ENCODE assay signal across 28 mouse cellular contexts in the genomic region with DNA sequence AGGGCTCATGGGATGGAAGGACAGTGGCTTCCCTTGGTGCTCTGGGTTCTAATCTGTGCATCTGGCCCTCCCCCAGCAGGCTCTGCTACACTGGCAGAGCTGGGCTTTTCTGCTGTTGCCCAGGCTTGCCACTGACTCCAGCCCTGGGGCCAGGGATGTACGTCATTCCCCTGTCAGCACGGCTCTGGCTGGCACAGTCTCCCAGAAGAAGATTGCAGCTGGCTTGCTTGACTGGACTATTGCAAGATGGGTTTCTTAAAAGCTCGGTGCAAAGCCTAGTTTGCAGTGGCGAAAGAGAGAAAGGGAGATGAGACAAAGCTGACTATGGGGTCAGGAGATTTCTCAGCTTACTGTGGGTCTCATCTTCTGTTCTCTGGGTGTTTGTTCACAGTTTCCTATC. TPM values are rescaled to one million over a fixed set of nuclear protein-coding genes. Genes with fewer than 3 reads are reported as not detected.
DNase-seq lines count a peak whose midpoint lies in the region; TF ChIP-seq lines count a peak whose summit lies in the region.
"Had no signal": no experiment of that assay in that cellular context is flagged by ENCODE, and none has a peak within 500 bp of the region (broad histone marks: within the 10 kb centered on the region; RNA-seq: fewer than 3 reads in every experiment).

No protein-coding gene starts in this region.

- no peak overlapping the region for H3K4me3 ChIP-seq in gastrocnemius, adult 2 months
- no peak overlapping the region for H3K4me3 ChIP-seq in thymus, adult 2 months (ENCODE audit: control insufficient read depth, insufficient read depth, low read length)
- H3K4me3 ChIP-seq: embryonic facial prominence, embryonic 13.5 days; forebrain, embryonic 10.5 days; forebrain, embryonic 15.5 days; heart, adult 2 months; heart, embryonic 12.5 days; liver, embryonic 13.5 days; midbrain, embryonic 15.5 days had no signal

- H3K27ac ChIP-seq in gastrocnemius, adult 2 months, result no peak overlapping the region
- peak overlapping the region; percentile 55; the same call in 1 of the 2 replicates for H3K27ac ChIP-seq in thymus, adult 2 months (ENCODE audit: control insufficient read depth, insufficient read depth, low read length)
- H3K27ac ChIP-seq: embryonic facial prominence, embryonic 13.5 days; forebrain, embryonic 10.5 days; forebrain, embryonic 15.5 days; heart, adult 2 months; kidney, postnatal 0 days; liver, embryonic 13.5 days; midbrain, embryonic 15.5 days; stomach, postnatal 0 days had no signal

- H3K36me3 ChIP-seq in thymus, adult 2 months (ENCODE audit: control insufficient read depth, insufficient read depth, low read length), result no peaks in the 10 kb centered on the region
- H3K36me3 ChIP-seq: embryonic facial prominence, embryonic 13.5 days; forebrain, embryonic 10.5 days; forebrain, embryonic 15.5 days; heart, embryonic 12.5 days; liver, embryonic 13.5 days; midbrain, embryonic 15.5 days had no signal

- intact Hi-C loops in gastrocnemius, adult 2 months (cut with DNase I), result no loop called here

- peak; percentile 40 for DNase-seq in gastrocnemius, adult 2 months
- DNase-seq in gastrocnemius, postnatal 10 days, result no peak
- no peak for DNase-seq in thymus, adult 2 months
- DNase-seq in thymus, postnatal 25 days, result no peak
- DNase-seq in adrenal gland, postnatal 10 days, result peak; percentile 42
- peak; percentile 84 for DNase-seq in gonadal fat pad, adult 2 months (ENCODE audit: low read depth)
- DNase-seq in frontal cortex, postnatal 36 days (ENCODE audit: low spot score in 2 of 2), result no peak
- DNase-seq in Muller cell, postnatal 12 days (ENCODE audit: inconsistent ontology term), result no peak
- DNase-seq: B cell, adult 2 months; cerebellum, adult 18-20 months; gastrocnemius, postnatal 25 days; heart, adult 2 months; kidney, adult 2 months; kidney, postnatal 4 days; left cerebral cortex, postnatal 4 days; liver, embryonic 13.5 days; lung, adult 18-20 months; right cerebral cortex, adult 18-20 months; thymus, adult 18-20 months; thymus, postnatal 4 days had no signal

- no peak for TF ChIP-seq POLR2A in thymus, adult 2 months (IDR thresholded peaks at IDR 0.05; ENCODE audit: control insufficient read depth, extremely low read depth, insufficient read depth, low read length, poor library complexity)

- 95% methylated on average over 4 of the region's 4 CpGs for WGBS in thymus, adult 2 months

- no peaks in the 10 kb centered on the region for H3K27me3 ChIP-seq in thymus, adult 2 months (ENCODE audit: control insufficient read depth, insufficient read depth, low read length)
- H3K27me3 ChIP-seq: CH12.LX; embryonic facial prominence, embryonic 13.5 days; forebrain, embryonic 15.5 days; heart, embryonic 12.5 days; liver, embryonic 13.5 days; midbrain, embryonic 15.5 days had no signal

- H3K4me1 ChIP-seq in thymus, adult 2 months (replicated peaks; ENCODE audit: control insufficient read depth, insufficient read depth, low read length), result peaks cover 15% of the 10 kb centered on the region
- H3K4me1 ChIP-seq: embryonic facial prominence, embryonic 13.5 days had no signal

- no peak for TF ChIP-seq CTCF in gastrocnemius, adult 2 months (IDR thresholded peaks at IDR 0.05)
- no peak for TF ChIP-seq CTCF in thymus, adult 2 months (IDR thresholded peaks at IDR 0.05; ENCODE audit: borderline replicate concordance, control insufficient read depth, extremely low read depth, insufficient read depth, low read length, poor library complexity)

RNA-seq across cellular contexts. Expression of a gene that starts 12.1 kb away (rescaled TPM):
- 100 to 1,000 TPM in 1 of 2 experiments, 10 to 100 TPM in 1; 86.1 to 122 TPM for total RNA-seq in gastrocnemius, adult 2 months (2021)
- total RNA-seq in gastrocnemius, postnatal 10 days (2021), result 100 to 1,000 TPM; 158 to 160 TPM
- polyA plus RNA-seq in thymus, adult 2 months (2012; rRNA removed), result 120 and 146 TPM in 2 replicates
- 100 to 1,000 TPM; 126 to 152 TPM for total RNA-seq in adrenal gland, postnatal 10 days (2021)
- 402 and 410 TPM in 2 replicates for polyA plus RNA-seq in gonadal fat pad, adult 2 months (2012; rRNA removed)

Comparison
In these comparisons a context has a peak if more than half of its experiments do, and no peak if none do; other contexts are left out.
1. DNase-seq: peak in gastrocnemius, adult 2 months (single experiment), adrenal gland, postnatal 10 days (single experiment) and gonadal fat pad, adult 2 months (single experiment); none in gastrocnemius, postnatal 10 days (single experiment), thymus, adult 2 months (single experiment), thymus, postnatal 25 days (single experiment), frontal cortex, postnatal 36 days (0 of 2) and Muller cell, postnatal 12 days (single experiment).